Mouse (Mus musculus) lung, embryonic 16.5 days (tissue): Measurements from ENCODE around the gene Lgals9. TPM values are rescaled to one million over a fixed set of nuclear protein-coding genes. Genes with fewer than 3 reads are reported as not detected.
"Not testable (repeated sequence)": the region's sequence is repeated elsewhere in the genome, so short reads cannot be mapped to it uniquely, and the experiment has no call there.

Experiments
- ATAC-seq: fragments of 200-750 bp; cut with Nextera tagmentation; 2 replicates; pipeline ENCODE4 v1.8.0; 2017; ENCODE audit warnings: low read depth, mild to moderate bottlenecking, moderate library complexity
- H3K27ac ChIP-seq: fragments of 300-500 bp; sonication (generic); 2 replicates; pipeline ENCODE4 v1.5.1; 2014; ENCODE audit warnings: mild to moderate bottlenecking, control low read depth, low read length
- H3K27me3 ChIP-seq: fragments of 300-500 bp; sonication (generic); 2 replicates; pipeline ENCODE4 v1.6.1; 2014; ENCODE audit warnings: low read depth, low read length, mixed read lengths; ENCODE audit not compliant: control insufficient read depth, insufficient read depth
- H3K36me3 ChIP-seq: fragments of 300-500 bp; sonication (generic); 2 replicates; pipeline ENCODE4 v1.6.1; 2014; ENCODE audit warnings: low read length; ENCODE audit not compliant: control insufficient read depth, insufficient read depth
- H3K4me1 ChIP-seq: fragments of 300-500 bp; sonication (generic); replicated peaks from 2 replicates; pipeline ENCODE4 v1.6.1; 2014; ENCODE audit warnings: low read length, mixed read lengths; ENCODE audit not compliant: control insufficient read depth, insufficient read depth
- H3K4me2 ChIP-seq: fragments of 300-500 bp; sonication (generic); 2 replicates; pipeline ENCODE4 v1.6.1; 2014; ENCODE audit warnings: low read depth, low read length, control low read depth
- H3K4me3 ChIP-seq: fragments of 300-500 bp; sonication (generic); 2 replicates; pipeline ENCODE4 v1.5.1; 2014; ENCODE audit warnings: mild to moderate bottlenecking, low read length, control low read depth
- H3K9ac ChIP-seq: fragments of 300-500 bp; sonication (generic); 2 replicates; pipeline ENCODE4 v1.6.1; 2014; ENCODE audit warnings: low read length, control low read depth
- H3K9me3 ChIP-seq: fragments of 300-500 bp; sonication (generic); 2 replicates; pipeline ENCODE4 v1.6.1; 2016; ENCODE audit warnings: low read length; ENCODE audit not compliant: control insufficient read depth
- WGBS: fragments of 180-500 bp; shearing (Covaris S2); extraction: QIAGEN DNeasy Blood & Tissue Kit; methylation state at CpG from one replicate; pipeline ENCODE4 v1.1.7; 2014; 5-methylcytosine and 5-hydroxymethylcytosine counted together
- polyA plus RNA-seq: library from polyadenylated mRNA; unstranded; fragments of >200 nt; fragmentation: Nextera tagmentation; extraction: Ambion mirVana; gene quantifications from 2 replicates; pipeline ENCODE4 v1.2.1, GENCODE M21; 2015

Lgals9 gene
- polyA plus RNA-seq, 1 experiment from 2014 or later: 50.8 TPM

GRCm38 (mm10) chr11:79008891-79009290 is 24.1 kb upstream of the Lgals9 start:
- H3K36me3 ChIP-seq: no peaks in the 10 kb centered on the region
- no peaks in the 10 kb centered on the region for H3K9me3 ChIP-seq
- H3K9ac ChIP-seq: no peak overlapping the region
- WGBS: 82% methylated on average over 7 of the region's 7 CpGs
- H3K4me2 ChIP-seq: no peak overlapping the region
- H3K4me1 ChIP-seq: no peaks in the 10 kb centered on the region
- H3K4me3 ChIP-seq: no peak overlapping the region
- no peaks in the 10 kb centered on the region for H3K27me3 ChIP-seq
- no peak for ATAC-seq
- H3K27ac ChIP-seq: no peak overlapping the region

- Histone ChIP-seq H3K36me3 (no peaks in the 10 kb centered on the region), H3K9me3 (no peaks in the 10 kb centered on the region), H3K4me3 (no peak overlapping the region), H3K4me1 (no peaks in the 10 kb centered on the region), H3K9ac (no peak overlapping the region), H3K4me2 (no peak overlapping the region), H3K27me3 (no peaks in the 10 kb centered on the region), H3K27ac (no peak overlapping the region)
- ATAC-seq: no peak
- 61% methylated on average over 6 of the region's 6 CpGs for WGBS
Measured at GRCm38 (mm10) chr11:79008007-79008775, 23.4 kb upstream of the Lgals9 start.

- H3K27ac ChIP-seq, H3K36me3 ChIP-seq, H3K4me2 ChIP-seq, H3K4me1 ChIP-seq, ATAC-seq, H3K9ac ChIP-seq, H3K27me3 ChIP-seq, H3K4me3 ChIP-seq, H3K9me3 ChIP-seq: not testable (repeated sequence)
- WGBS: 67% methylated on average over 3 of the region's 3 CpGs
Measured at GRCm38 (mm10) chr11:79007356-79007755, 22.6 kb upstream of the Lgals9 start.

GRCm38 (mm10) chr11:79006417-79006816 is 21.7 kb upstream of the Lgals9 start:
- H3K9me3 ChIP-seq: no peaks in the 10 kb centered on the region
- no peak overlapping the region for H3K4me2 ChIP-seq
- no peak overlapping the region for H3K27ac ChIP-seq
- H3K4me1 ChIP-seq: peaks cover 10% of the 10 kb centered on the region
- WGBS: 55% methylated on average over 5 of the region's 5 CpGs
- no peaks in the 10 kb centered on the region for H3K36me3 ChIP-seq
- no peaks in the 10 kb centered on the region for H3K27me3 ChIP-seq
- no peak overlapping the region for H3K4me3 ChIP-seq
- no peak overlapping the region for H3K9ac ChIP-seq
- no peak for ATAC-seq

GRCm38 (mm10) chr11:79005578-79006394 is 21.0 kb upstream of the Lgals9 start:
- WGBS: 77% methylated on average over 14 of the region's 14 CpGs

GRCm38 (mm10) chr11:79003769-79004638 is 19.3 kb upstream of the Lgals9 start:
- ATAC-seq: no peak
- no peak overlapping the region for H3K4me3 ChIP-seq
- H3K4me2 ChIP-seq: no peak overlapping the region
- H3K36me3 ChIP-seq: no peaks in the 10 kb centered on the region
- 62% methylated on average over 10 of the region's 10 CpGs for WGBS
- H3K4me1 ChIP-seq: peaks cover 10% of the 10 kb centered on the region
- no peaks in the 10 kb centered on the region for H3K27me3 ChIP-seq
- peak overlapping the region; percentile 73 for H3K27ac ChIP-seq
- H3K9me3 ChIP-seq: no peaks in the 10 kb centered on the region
- H3K9ac ChIP-seq: no peak overlapping the region

More at GRCm38 (mm10) chr11:79005578-79006394, 21.0 kb upstream of the Lgals9 start:
- Histone ChIP-seq H3K27ac (no peak overlapping the region), H3K4me2 (no peak overlapping the region), H3K9ac (no peak overlapping the region), H3K4me3 (no peak overlapping the region), H3K36me3 (no peaks in the 10 kb centered on the region), H3K27me3 (no peaks in the 10 kb centered on the region), H3K4me1 (peaks cover 10% of the 10 kb centered on the region), H3K9me3 (no peaks in the 10 kb centered on the region)
- ATAC-seq: no peak

- no peaks in the 10 kb centered on the region for H3K9me3 ChIP-seq
- H3K4me2 ChIP-seq: no peak overlapping the region
- no peaks in the 10 kb centered on the region for H3K36me3 ChIP-seq
- peak overlapping the region; percentile 88 for H3K27ac ChIP-seq
- H3K9ac ChIP-seq: no peak overlapping the region
- peak; percentile 88 for ATAC-seq
- no peak overlapping the region for H3K4me3 ChIP-seq
- 49% methylated on average over 11 of the region's 11 CpGs for WGBS
- H3K4me1 ChIP-seq: peaks cover 10% of the 10 kb centered on the region
- no peaks in the 10 kb centered on the region for H3K27me3 ChIP-seq
Measured at GRCm38 (mm10) chr11:79003053-79003768, 18.5 kb upstream of the Lgals9 start.

GRCm38 (mm10) chr11:79002551-79002951 is 17.8 kb upstream of the Lgals9 start:
- Histone ChIP-seq H3K9me3 (no peaks in the 10 kb centered on the region), H3K27ac (peak overlapping the region; percentile 88), H3K4me1 (peaks cover 10% of the 10 kb centered on the region), H3K4me2 (0 out of 2 replicates have a peak overlapping the region, but pooled peaks have one; percentile 14), H3K27me3 (no peaks in the 10 kb centered on the region), H3K36me3 (no peaks in the 10 kb centered on the region), H3K4me3 (no peak overlapping the region), H3K9ac (no peak overlapping the region)
- WGBS: 32% methylated on average over 5 of the region's 5 CpGs
- ATAC-seq: peak; percentile 61
